Mouse (Mus musculus) neural tube, embryonic 14.5 days (tissue): Measurements from ENCODE around the gene Gstt3. TPM values are rescaled to one million over a fixed set of nuclear protein-coding genes. Genes with fewer than 3 reads are reported as not detected.
A peak's percentile ranks its signal among the peaks of the same experiment; 100 is the strongest.

Experiments used
- ATAC-seq: fragments of 200-750 bp; cut with Nextera tagmentation; 2 replicates; pipeline ENCODE4 v1.8.0; 2017; ENCODE audit warnings: low read depth, mild to moderate bottlenecking, moderate TSS enrichment, moderate library complexity
- H3K27ac ChIP-seq: fragments of 300-500 bp; sonication (generic); 2 replicates; pipeline ENCODE4 v1.5.1; 2014; ENCODE audit warnings: low read depth, mild to moderate bottlenecking, control low read depth, low read length, moderate library complexity, mixed read lengths
- H3K27me3 ChIP-seq: fragments of 300-500 bp; sonication (generic); 2 replicates; pipeline ENCODE4 v1.6.1; 2014; ENCODE audit warnings: low read length; ENCODE audit not compliant: control insufficient read depth, insufficient read depth
- H3K36me3 ChIP-seq: fragments of 300-500 bp; sonication (generic); 2 replicates; pipeline ENCODE4 v1.6.1; 2014; ENCODE audit warnings: low read length, mixed read lengths; ENCODE audit not compliant: control insufficient read depth, insufficient read depth
- H3K4me1 ChIP-seq: fragments of 300-500 bp; sonication (generic); 2 replicates; pipeline ENCODE4 v1.6.1; 2014; ENCODE audit warnings: low read length; ENCODE audit not compliant: control insufficient read depth, insufficient read depth
- H3K4me2 ChIP-seq: fragments of 300-500 bp; sonication (generic); 2 replicates; pipeline ENCODE4 v1.6.1; 2014; ENCODE audit warnings: mild to moderate bottlenecking, low read depth, low read length, control low read depth
- H3K4me3 ChIP-seq: fragments of 300-500 bp; sonication (generic); 2 replicates; pipeline ENCODE4 v1.5.1; 2014; ENCODE audit warnings: low read depth, low read length, control low read depth, mixed read lengths
- H3K9ac ChIP-seq: fragments of 300-500 bp; sonication (generic); replicated peaks from 2 replicates; pipeline ENCODE4 v1.6.1; 2014; ENCODE audit warnings: low read depth, mild to moderate bottlenecking, control low read depth, low read length, mixed read lengths
- H3K9me3 ChIP-seq: fragments of 300-500 bp; sonication (generic); 2 replicates; pipeline ENCODE4 v1.6.1; 2016; ENCODE audit warnings: low read length; ENCODE audit not compliant: control insufficient read depth
- WGBS: fragments of 180-500 bp; shearing (Covaris S2); extraction: QIAGEN DNeasy Blood & Tissue Kit; methylation state at CpG from one replicate; pipeline ENCODE4 v1.1.7; 2014; 5-methylcytosine and 5-hydroxymethylcytosine counted together
- polyA plus RNA-seq: library from polyadenylated mRNA; unstranded; fragments of >200 nt; fragmentation: Nextera tagmentation; extraction: Ambion mirVana; gene quantifications from 2 replicates; pipeline ENCODE4 v1.2.1, GENCODE M21; 2014

Gene Gstt3
- polyA plus RNA-seq: 0.94 TPM in 1 of 2 replicates, not detected in the other

- Histone ChIP-seq H3K27me3 (0 out of 2 replicates have a peak, but pooled peaks cover 5% of the 10 kb centered on the region), H3K36me3 (no peaks in the 10 kb centered on the region), H3K9me3 (no peaks in the 10 kb centered on the region), H3K9ac (0 out of 2 replicates have a peak within 1 kb of the TSS, but pooled peaks have one; percentile 5), H3K4me2 (peak within 1 kb of the TSS; percentile 39), H3K4me1 (0 out of 2 replicates have a peak, but pooled peaks cover 4% of the 10 kb centered on the region), H3K27ac (no peak within 1 kb of the TSS), H3K4me3 (peak within 1 kb of the TSS; percentile 19)
- ATAC-seq: peak; percentile 14; the same call in 1 of the 2 replicates
- WGBS: 2% methylated on average over 28 of the region's 28 CpGs
Observed at GRCm38 (mm10) chr10:75780769-75781578, at the start of gene Gstt3, which contains the start of gene Gm20441. Gene Gstt3 (minus strand): TSS chr10:75781414. Gene Gm20441 (minus strand): TSS chr10:75780954.

- Histone ChIP-seq H3K27me3 (peaks cover 2% of the 10 kb centered on the region; the same call in 1 of the 2 replicates), H3K9ac (no peak overlapping the region), H3K4me2 (no peak overlapping the region), H3K36me3 (no peaks in the 10 kb centered on the region), H3K4me3 (no peak overlapping the region), H3K27ac (no peak overlapping the region), H3K9me3 (no peaks in the 10 kb centered on the region), H3K4me1 (peaks cover 5% of the 10 kb centered on the region; the same call in 1 of the 2 replicates)
- no peak for ATAC-seq
- 92% methylated on average over 2 of the region's 2 CpGs for WGBS
Observed at GRCm38 (mm10) chr10:75830275-75830670, 49.1 kb upstream of the Gstt3 start.

GRCm38 (mm10) chr10:75829529-75830274, 48.5 kb upstream of the Gstt3 start:
- Histone ChIP-seq H3K4me1 (peaks cover 5% of the 10 kb centered on the region; the same call in 1 of the 2 replicates), H3K9ac (no peak overlapping the region), H3K4me2 (no peak overlapping the region), H3K36me3 (no peaks in the 10 kb centered on the region), H3K4me3 (no peak overlapping the region), H3K27ac (no peak overlapping the region), H3K9me3 (no peaks in the 10 kb centered on the region), H3K27me3 (peaks cover 2% of the 10 kb centered on the region; the same call in 1 of the 2 replicates)
- ATAC-seq: no peak
- WGBS: 94% methylated on average over 2 of the region's 2 CpGs

DNA sequence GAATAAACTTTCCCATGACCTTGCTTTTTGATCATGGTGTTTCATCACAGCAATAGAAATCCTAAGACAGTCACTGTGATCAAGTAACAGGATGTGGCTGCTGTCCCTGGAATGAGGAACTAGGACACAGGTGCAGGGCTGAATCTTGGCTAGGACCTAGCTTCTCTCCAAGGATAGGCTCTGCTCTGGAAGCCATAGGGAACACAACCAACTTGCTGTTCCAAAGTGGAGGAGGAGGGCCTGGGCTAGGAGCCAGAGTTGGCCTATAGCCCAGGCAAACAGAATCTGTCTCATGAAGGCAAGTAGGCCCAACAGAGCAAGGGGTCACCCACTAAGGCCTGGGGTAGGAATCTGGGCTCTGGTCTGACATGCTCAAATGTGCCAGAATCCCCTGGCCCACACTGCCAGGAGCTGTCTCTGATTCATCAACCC, 47.3 kb upstream of the Gstt3 start:
- H3K9ac ChIP-seq: no peak overlapping the region
- ATAC-seq: no peak
- no peaks in the 10 kb centered on the region for H3K36me3 ChIP-seq
- H3K27ac ChIP-seq: no peak overlapping the region
- 0 out of 2 replicates have a peak, but pooled peaks cover 2% of the 10 kb centered on the region for H3K27me3 ChIP-seq
- H3K9me3 ChIP-seq: no peaks in the 10 kb centered on the region
- H3K4me1 ChIP-seq: no peaks in the 10 kb centered on the region
- H3K4me3 ChIP-seq: no peak overlapping the region
- H3K4me2 ChIP-seq: no peak overlapping the region

GRCm38 (mm10) chr10:75827668-75828360, 46.6 kb upstream of the Gstt3 start:
- Histone ChIP-seq H3K9me3 (no peaks in the 10 kb centered on the region), H3K4me2 (no peak overlapping the region), H3K9ac (no peak overlapping the region), H3K36me3 (no peaks in the 10 kb centered on the region), H3K27me3 (no peaks in the 10 kb centered on the region), H3K4me3 (no peak overlapping the region), H3K27ac (no peak overlapping the region), H3K4me1 (no peaks in the 10 kb centered on the region)
- 88% methylated on average over 4 of the region's 4 CpGs for WGBS
- no peak for ATAC-seq

DNA sequence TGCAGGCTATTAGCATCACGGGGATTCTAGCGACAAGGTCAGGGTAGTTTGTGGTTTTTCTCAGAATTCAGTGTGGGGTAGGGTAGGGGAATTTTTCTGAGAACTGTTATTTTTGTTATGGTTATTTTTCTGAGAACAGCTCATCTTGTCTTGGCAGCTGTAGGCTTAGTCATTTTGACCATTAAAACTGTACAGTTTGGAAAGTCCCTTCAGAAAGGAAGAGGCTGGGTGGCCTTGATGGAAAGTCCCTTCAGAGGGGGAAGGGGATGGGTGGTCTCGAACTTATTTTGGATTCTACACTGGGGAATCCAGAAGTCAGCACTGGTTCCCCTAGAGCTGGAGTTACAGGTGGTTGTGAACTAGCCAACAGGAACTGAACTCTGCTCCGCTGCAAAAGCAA, 43.3 kb upstream of the Gstt3 start:
- H3K27me3 ChIP-seq: no peaks in the 10 kb centered on the region
- no peaks in the 10 kb centered on the region for H3K9me3 ChIP-seq
- H3K9ac ChIP-seq: no peak overlapping the region
- ATAC-seq: no peak
- no peak overlapping the region for H3K4me2 ChIP-seq
- no peak overlapping the region for H3K27ac ChIP-seq
- WGBS: 90% methylated on average over 4 of the region's 4 CpGs
- H3K4me1 ChIP-seq: no peaks in the 10 kb centered on the region
- no peak overlapping the region for H3K4me3 ChIP-seq
- H3K36me3 ChIP-seq: no peaks in the 10 kb centered on the region

DNA sequence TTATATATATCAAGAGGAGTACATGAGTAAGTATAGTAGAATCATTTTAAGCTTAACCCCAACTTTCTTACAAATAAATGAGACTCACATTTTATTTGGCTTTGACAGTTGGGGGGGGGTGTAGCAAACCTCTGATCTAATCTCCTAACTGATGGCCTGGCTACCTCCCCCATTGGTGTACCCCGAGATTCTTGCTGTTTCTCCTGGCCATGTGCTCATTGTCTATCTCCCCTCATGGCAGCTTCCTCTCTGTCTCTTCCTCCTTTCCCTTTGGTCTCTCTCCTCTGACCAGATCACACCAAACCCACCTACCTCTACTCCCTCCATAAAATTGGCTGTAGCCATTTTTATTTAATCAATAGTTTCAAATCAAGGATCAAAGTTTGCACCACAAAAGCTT, 42.6 kb upstream of the Gstt3 start:
- Histone ChIP-seq H3K9me3 (no peaks in the 10 kb centered on the region), H3K4me1 (no peaks in the 10 kb centered on the region), H3K4me2 (no peak overlapping the region), H3K9ac (no peak overlapping the region), H3K27ac (no peak overlapping the region), H3K27me3 (no peaks in the 10 kb centered on the region), H3K36me3 (no peaks in the 10 kb centered on the region), H3K4me3 (no peak overlapping the region)
- 89% methylated on average over 1 of the region's 1 CpGs for WGBS
- no peak for ATAC-seq

DNA sequence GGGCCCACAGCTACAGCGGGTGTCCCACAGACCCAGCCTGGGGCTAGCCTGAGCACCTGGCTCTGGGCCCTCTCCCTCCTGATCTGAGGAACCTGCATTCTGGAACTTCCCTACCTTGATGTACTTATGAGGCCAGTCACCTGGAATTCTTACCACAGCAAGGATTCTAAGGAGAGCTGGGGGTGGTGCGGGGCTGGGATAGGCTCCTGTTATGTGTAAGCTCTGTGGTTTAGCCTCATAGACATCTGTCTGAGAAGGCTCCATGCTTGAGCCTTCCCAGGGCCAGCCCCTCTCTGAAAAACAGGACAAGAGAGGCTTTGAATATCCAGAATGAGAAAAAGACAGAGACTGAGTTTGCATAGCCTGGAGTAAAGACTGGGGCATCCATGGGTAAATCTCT, 41.2 kb upstream of the Gstt3 start, which contains the start of gene Gstt4:
TSS of gene Gstt4 (minus strand) at position 101 of the 400 bp plus-strand sequence.
- ATAC-seq: no peak
- Histone ChIP-seq H3K4me3 (no peak within 1 kb of the TSS), H3K9me3 (no peaks in the 10 kb centered on the region), H3K9ac (no peak within 1 kb of the TSS), H3K27me3 (no peaks in the 10 kb centered on the region), H3K27ac (no peak within 1 kb of the TSS), H3K36me3 (no peaks in the 10 kb centered on the region), H3K4me2 (no peak within 1 kb of the TSS), H3K4me1 (no peaks in the 10 kb centered on the region)
- WGBS: 98% methylated on average over 2 of the region's 2 CpGs
